Mouse (Mus musculus): ENCODE results near the gene Reg4. TPM values are rescaled to one million over a fixed set of nuclear protein-coding genes. Genes with fewer than 3 reads are reported as not detected.
A peak's percentile ranks its signal among the peaks of the same experiment; 100 is the strongest.

The Reg4 gene
- polyA plus RNA-seq, 2 experiments: not detected

DNA sequence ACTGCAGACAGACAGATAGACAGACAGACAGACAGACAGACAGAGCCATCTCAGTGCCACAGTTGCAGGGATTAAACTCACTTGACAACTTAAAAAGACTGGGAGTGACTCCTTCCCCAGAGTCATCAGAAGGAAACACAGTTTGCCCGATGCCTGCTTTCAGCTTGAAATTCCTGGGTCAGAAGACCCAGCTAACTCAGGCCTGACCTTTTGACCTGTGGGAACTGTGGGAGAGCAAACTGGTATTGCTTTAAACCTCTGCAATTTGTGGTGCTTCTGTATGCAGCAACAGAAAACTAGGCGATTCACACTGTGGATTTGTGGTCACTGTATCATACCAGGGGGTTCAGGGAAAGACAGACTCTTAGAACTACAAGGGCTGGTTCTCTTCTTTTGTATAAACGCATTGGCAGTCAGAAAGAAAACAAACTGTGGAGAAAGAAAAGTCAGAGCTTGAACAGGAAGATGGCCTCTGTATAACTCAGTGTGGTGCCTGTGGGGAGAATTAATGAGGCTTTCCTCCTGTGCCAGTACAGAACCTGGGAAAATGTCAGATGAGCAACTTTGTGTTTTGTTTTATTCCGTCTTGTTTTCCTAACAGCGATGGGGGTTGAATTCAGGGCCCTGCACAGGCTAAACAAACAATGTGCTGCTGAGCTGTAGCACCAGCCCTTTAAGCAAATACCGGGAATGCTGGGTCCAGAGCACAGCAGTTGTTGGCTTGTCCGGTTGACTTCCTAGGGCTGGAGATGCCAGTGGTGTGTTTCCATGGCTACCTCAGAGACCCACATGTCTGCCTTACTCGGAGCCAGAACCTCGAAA is 24.0 kb upstream of the Reg4 start:
- WGBS (ENCODE audit: insufficient replicate concordance): 45% methylated on average over 9 of the region's 9 CpGs
- Histone ChIP-seq H3K4me3 (ENCODE audit: insufficient read depth in 1 of 2, low read depth in 2 of 2, low read length in 2 of 2) (no peak overlapping the region), H3K27ac (no peak overlapping the region), H3K36me3 (replicated peaks; ENCODE audit: control insufficient read depth, insufficient read depth, low read depth) (no peaks in the 10 kb centered on the region), H3K4me2 (ENCODE audit: low read depth) (no peak overlapping the region), H3K9ac (replicated peaks) (no peak overlapping the region), H3K9me3 (ENCODE audit: control insufficient read depth, low read length) (no peaks in the 10 kb centered on the region), H3K27me3 (ENCODE audit: control insufficient read depth, insufficient read depth, low read length) (no peaks in the 10 kb centered on the region), H3K4me1 (replicated peaks; ENCODE audit: control insufficient read depth in 2 of 2, insufficient read depth in 2 of 2, low read length in 1 of 2) (peaks cover 0 to 9% of the 10 kb centered on the region in 2 experiments; a peak in 1 of 4 replicates)
- DNase-seq (ENCODE audit: low read depth in 3 of 3, low spot score in 3 of 3): peak in 2 of 3 experiments; percentile 4 to 25
- TF ChIP-seq CTCF (IDR thresholded peaks at IDR 0.05; ENCODE audit: low read depth) (no peak), EP300 (IDR thresholded peaks at IDR 0.05; ENCODE audit: low read depth) (no peak)
- peak; percentile 48; the same call in 1 of the 2 replicates for ATAC-seq (ENCODE audit: insufficient read depth)

DNA sequence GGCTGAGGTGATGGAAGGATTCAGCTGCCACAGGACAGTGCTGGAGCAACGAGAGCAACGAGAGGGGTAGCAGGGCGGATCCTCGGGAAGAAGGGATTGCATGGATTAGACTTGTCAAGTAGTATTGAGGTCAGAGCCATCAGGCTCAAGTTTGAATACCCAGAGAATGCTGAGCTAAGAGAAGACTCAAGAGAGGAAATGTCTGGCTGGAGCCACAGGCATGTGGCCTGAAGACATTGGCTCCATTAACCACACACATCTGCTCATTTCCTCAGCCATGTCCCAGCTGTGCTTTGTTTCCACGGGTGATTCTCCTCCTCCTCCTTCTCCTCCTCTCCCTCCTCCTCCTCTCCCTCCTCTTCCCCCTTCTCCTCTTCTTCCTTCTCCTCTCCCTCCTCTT is 22.2 kb upstream of the Reg4 start:
- no peak overlapping the region for H3K4me3 ChIP-seq (ENCODE audit: insufficient read depth in 1 of 2, low read depth in 2 of 2, low read length in 2 of 2)
- H3K27ac ChIP-seq: no peak overlapping the region
- TF ChIP-seq CTCF (IDR thresholded peaks at IDR 0.05; ENCODE audit: low read depth) (no peak), EP300 (IDR thresholded peaks at IDR 0.05; ENCODE audit: low read depth) (no peak)
- 38% methylated on average over 5 of the region's 5 CpGs for WGBS (ENCODE audit: insufficient replicate concordance)
- H3K9ac ChIP-seq (replicated peaks): no peak overlapping the region
- H3K36me3 ChIP-seq (replicated peaks; ENCODE audit: control insufficient read depth, insufficient read depth, low read depth): no peaks in the 10 kb centered on the region
- no peak overlapping the region for H3K4me2 ChIP-seq (ENCODE audit: low read depth)
- H3K27me3 ChIP-seq (ENCODE audit: control insufficient read depth, insufficient read depth, low read length): no peaks in the 10 kb centered on the region
- H3K9me3 ChIP-seq (ENCODE audit: control insufficient read depth, low read length): no peaks in the 10 kb centered on the region
- no peak for ATAC-seq (ENCODE audit: insufficient read depth)
- peaks cover 0 to 9% of the 10 kb centered on the region in 2 experiments; a peak in 1 of 4 replicates for H3K4me1 ChIP-seq (replicated peaks; ENCODE audit: control insufficient read depth in 2 of 2, insufficient read depth in 2 of 2, low read length in 1 of 2)
- DNase-seq (ENCODE audit: low read depth in 3 of 3, low spot score in 3 of 3): no peak

DNA sequence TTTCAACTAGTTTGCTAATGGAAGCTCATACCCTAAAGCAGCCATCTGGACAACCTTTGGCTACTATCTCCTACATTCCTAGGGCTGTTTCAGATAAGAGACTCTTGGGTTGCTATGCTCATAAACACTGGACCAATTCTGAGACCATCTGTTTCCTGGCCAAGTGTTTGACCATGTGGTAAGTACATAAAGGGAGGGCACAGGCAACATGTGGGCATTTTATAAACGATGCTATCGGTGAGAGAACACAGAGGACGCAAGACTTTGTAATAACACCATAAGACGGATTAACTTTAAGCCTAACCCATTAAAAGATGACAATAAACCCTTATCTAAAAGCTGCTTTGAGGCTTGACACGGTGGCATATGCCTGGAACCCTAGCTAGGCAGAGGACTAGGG is 18.7 kb upstream of the Reg4 start:
- H3K36me3 ChIP-seq (replicated peaks; ENCODE audit: control insufficient read depth, insufficient read depth, low read depth): no peaks in the 10 kb centered on the region
- 41% methylated on average over 5 of the region's 5 CpGs for WGBS (ENCODE audit: insufficient replicate concordance)
- TF ChIP-seq EP300 (IDR thresholded peaks at IDR 0.05; ENCODE audit: low read depth): no peak
- TF ChIP-seq CTCF (IDR thresholded peaks at IDR 0.05; ENCODE audit: low read depth): no peak
- ATAC-seq (ENCODE audit: insufficient read depth) (no peak), DNase-seq (ENCODE audit: low read depth in 3 of 3, low spot score in 3 of 3) (no peak)
- no peak overlapping the region for H3K4me2 ChIP-seq (ENCODE audit: low read depth)
- H3K27ac ChIP-seq: no peak overlapping the region
- H3K4me3 ChIP-seq (ENCODE audit: insufficient read depth in 1 of 2, low read depth in 2 of 2, low read length in 2 of 2): no peak overlapping the region
- H3K27me3 ChIP-seq (ENCODE audit: control insufficient read depth, insufficient read depth, low read length): no peaks in the 10 kb centered on the region
- H3K9me3 ChIP-seq (ENCODE audit: control insufficient read depth, low read length): no peaks in the 10 kb centered on the region
- no peak overlapping the region for H3K9ac ChIP-seq (replicated peaks)
- H3K4me1 ChIP-seq (replicated peaks; ENCODE audit: control insufficient read depth in 2 of 2, insufficient read depth in 2 of 2, low read length in 1 of 2): peaks cover 0 to 8% of the 10 kb centered on the region in 2 experiments; a peak in 1 of 4 replicates

DNA sequence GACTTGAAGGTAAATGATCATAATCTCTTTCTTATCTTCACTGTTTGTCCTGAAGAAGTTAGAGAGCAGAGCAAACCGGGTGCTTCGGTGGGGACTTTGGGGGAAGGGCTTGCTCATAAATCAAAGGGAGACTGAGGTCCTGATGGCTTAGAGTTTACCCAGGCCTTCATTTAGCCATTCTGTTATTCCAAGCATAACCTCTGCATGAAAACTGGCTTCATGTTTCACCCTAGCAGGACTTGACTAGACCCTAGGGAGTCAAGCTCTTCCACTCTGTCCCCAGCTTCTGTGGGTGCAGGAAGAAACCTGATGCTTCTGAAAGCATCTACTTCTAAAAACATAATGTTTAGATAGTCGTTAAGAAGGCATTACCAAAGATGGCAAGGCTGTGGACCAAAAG is 15.0 kb upstream of the Reg4 start:
- H3K27ac ChIP-seq: no peak overlapping the region
- no peak overlapping the region for H3K4me3 ChIP-seq (ENCODE audit: insufficient read depth in 1 of 2, low read depth in 2 of 2, low read length in 2 of 2)
- H3K36me3 ChIP-seq (replicated peaks; ENCODE audit: control insufficient read depth, insufficient read depth, low read depth): no peaks in the 10 kb centered on the region
- 24% methylated on average over 3 of the region's 3 CpGs for WGBS (ENCODE audit: insufficient replicate concordance)
- H3K9me3 ChIP-seq (ENCODE audit: control insufficient read depth, low read length): no peaks in the 10 kb centered on the region
- peaks cover 0 to 3% of the 10 kb centered on the region in 2 experiments; a peak in 1 of 4 replicates for H3K4me1 ChIP-seq (replicated peaks; ENCODE audit: control insufficient read depth in 2 of 2, insufficient read depth in 2 of 2, low read length in 1 of 2)
- TF ChIP-seq CTCF (IDR thresholded peaks at IDR 0.05; ENCODE audit: low read depth): no peak
- no peak for TF ChIP-seq EP300 (IDR thresholded peaks at IDR 0.05; ENCODE audit: low read depth)
- no peak overlapping the region for H3K9ac ChIP-seq (replicated peaks)
- DNase-seq (ENCODE audit: low read depth in 3 of 3, low spot score in 3 of 3): no peak
- H3K27me3 ChIP-seq (ENCODE audit: control insufficient read depth, insufficient read depth, low read length): no peaks in the 10 kb centered on the region
- no peak overlapping the region for H3K4me2 ChIP-seq (ENCODE audit: low read depth)
- ATAC-seq (ENCODE audit: insufficient read depth): no peak

DNA sequence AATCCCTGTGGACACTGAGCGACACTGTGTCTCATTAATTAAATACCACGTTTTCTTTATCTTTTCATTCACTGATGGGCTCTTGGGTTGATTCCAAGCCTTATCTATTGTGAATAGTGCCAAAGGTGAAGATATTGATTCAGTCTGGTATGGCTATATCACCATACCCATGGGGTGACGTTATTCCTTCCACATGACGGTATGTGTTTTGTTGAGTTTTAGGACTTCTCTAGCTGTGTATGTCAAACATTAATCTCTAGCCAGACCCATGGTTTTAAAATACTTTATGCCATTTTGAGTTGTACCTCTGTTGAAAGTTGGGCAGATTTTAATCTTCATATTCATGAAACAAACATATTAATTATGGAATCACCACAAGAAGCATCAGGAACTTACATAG is 12.8 kb upstream of the Reg4 start:
- Histone ChIP-seq H3K9me3 (ENCODE audit: control insufficient read depth, low read length) (no peaks in the 10 kb centered on the region), H3K27me3 (ENCODE audit: control insufficient read depth, insufficient read depth, low read length) (no peaks in the 10 kb centered on the region), H3K9ac (replicated peaks) (no peak overlapping the region), H3K4me3 (ENCODE audit: insufficient read depth in 1 of 2, low read depth in 2 of 2, low read length in 2 of 2) (no peak overlapping the region), H3K36me3 (replicated peaks; ENCODE audit: control insufficient read depth, insufficient read depth, low read depth) (no peaks in the 10 kb centered on the region), H3K27ac (no peak overlapping the region), H3K4me2 (ENCODE audit: low read depth) (no peak overlapping the region), H3K4me1 (replicated peaks; ENCODE audit: control insufficient read depth in 2 of 2, insufficient read depth in 2 of 2, low read length in 1 of 2) (0 out of 4 replicates have a peak, but pooled peaks cover 0 to 2% of the 10 kb centered on the region in 2 experiments)
- 60% methylated on average over 4 of the region's 4 CpGs for WGBS (ENCODE audit: insufficient replicate concordance)
- no peak for DNase-seq (ENCODE audit: low read depth in 3 of 3, low spot score in 3 of 3)
- ATAC-seq (ENCODE audit: insufficient read depth): no peak
- TF ChIP-seq EP300 (IDR thresholded peaks at IDR 0.05; ENCODE audit: low read depth): no peak
- no peak for TF ChIP-seq CTCF (IDR thresholded peaks at IDR 0.05; ENCODE audit: low read depth)
